Mouse (Mus musculus) cerebellum, adult 2 months (tissue): Measurements from ENCODE around the gene Kalrn.

ENCODE experiments used
- CTCF ChIP-seq: fragments of 200-500 bp; IDR thresholded peaks from 2 replicates; pipeline ENCODE4 v1.5.1; 2011; ENCODE audit warnings: low read depth, mild to moderate bottlenecking, control low read depth, low read length, moderate library complexity, borderline replicate concordance; ENCODE audit not compliant: insufficient read depth
- POLR2A ChIP-seq: fragments of 200-500 bp; IDR thresholded peaks from 2 replicates; pipeline ENCODE4 v1.6.1; 2011; ENCODE audit warnings: low read length, control low read depth, borderline replicate concordance; ENCODE audit not compliant: insufficient read depth

DNA sequence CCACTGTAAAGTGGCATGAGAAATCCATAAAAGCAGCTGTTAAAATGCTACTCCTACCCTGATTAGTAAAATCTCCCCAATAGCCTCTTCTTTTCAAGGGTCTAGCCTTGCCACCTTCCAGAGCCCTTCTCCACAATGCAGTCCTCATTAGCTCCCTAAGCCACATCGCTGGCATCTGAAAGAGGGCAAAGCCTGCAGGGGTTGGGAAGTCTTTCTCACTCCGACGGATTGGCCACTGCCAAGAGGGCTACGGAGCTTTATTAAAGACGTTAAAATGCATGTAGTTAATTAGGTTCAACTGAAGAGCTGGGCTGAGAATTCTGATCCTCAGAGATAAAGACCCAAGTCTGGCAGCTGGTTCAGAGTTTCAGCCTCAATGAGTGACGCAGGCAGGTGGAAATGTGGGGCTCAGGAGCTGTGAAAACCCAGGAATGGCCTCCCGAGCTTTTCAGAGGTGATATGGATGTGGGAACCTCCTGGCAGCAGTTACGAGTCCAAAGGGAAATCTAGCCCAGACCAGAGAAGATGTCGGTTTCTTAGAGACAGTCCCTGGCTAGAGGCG, 569.7 kb downstream of the Kalrn start:
- TF ChIP-seq POLR2A (no peak), CTCF (no peak)
